Mouse (Mus musculus) liver, embryonic 14.5 days (tissue): ENCODE results near the gene Plxnb2. TPM values are rescaled to one million over a fixed set of nuclear protein-coding genes. Genes with fewer than 3 reads are reported as not detected.

ENCODE experiments used
- ATAC-seq: fragments of 200-750 bp; cut with Nextera tagmentation; 2 replicates; pipeline ENCODE4 v1.8.0; 2017; ENCODE audit warnings: moderate number of reproducible peaks, mild to moderate bottlenecking, moderate library complexity; ENCODE audit not compliant: insufficient read depth
- DNase-seq, 3 experiments: peaks; one replicate each; pipeline ENCODE4 v3.0.0-alpha.2; 2012 to 2013; ENCODE audit warnings: low read depth in 3 of 3, low spot score in 3 of 3
- H3K27ac ChIP-seq: fragments of 300-500 bp; sonication (generic); 2 replicates; pipeline ENCODE4 v1.5.1; 2014; ENCODE audit warnings: moderate library complexity, mild to moderate bottlenecking, control low read depth, inconsistent platforms
- H3K27me3 ChIP-seq: fragments of 300-500 bp; sonication (generic); 2 replicates; pipeline ENCODE4 v1.6.1; 2014; ENCODE audit warnings: mild to moderate bottlenecking, low read length, moderate library complexity; ENCODE audit not compliant: control insufficient read depth, insufficient read depth
- H3K36me3 ChIP-seq: fragments of 300-500 bp; sonication (generic); replicated peaks from 2 replicates; pipeline ENCODE4 v1.6.1; 2014; ENCODE audit warnings: low read depth; ENCODE audit not compliant: control insufficient read depth, insufficient read depth
- H3K4me1 ChIP-seq, 2 experiments: fragments of 200-500 bp in 1 of 2; fragments of 300-500 bp in 1 of 2; sonication (generic) in 1 of 2; replicated peaks; 2 replicates each; pipeline ENCODE4 v1.6.1; 2012 to 2014; ENCODE audit warnings: antibody characterized with exemption in 1 of 2, inconsistent platforms in 1 of 2, low read length in 1 of 2; ENCODE audit not compliant: control insufficient read depth in 2 of 2, insufficient read depth in 2 of 2
- H3K4me2 ChIP-seq: fragments of 300-500 bp; sonication (generic); 2 replicates; pipeline ENCODE4 v1.6.1; 2014; ENCODE audit warnings: low read depth, mild to moderate bottlenecking, control low read depth, moderate library complexity
- H3K4me3 ChIP-seq, 2 experiments: fragments of 200-500 bp in 1 of 2; fragments of 300-500 bp in 1 of 2; sonication (generic) in 1 of 2; 2 replicates each; pipeline ENCODE4 v1.5.1; 2012 to 2014; ENCODE audit warnings: low read depth in 2 of 2, low read length in 2 of 2, mild to moderate bottlenecking in 2 of 2, control low read depth in 1 of 2, inconsistent platforms in 1 of 2, moderate library complexity in 1 of 2; ENCODE audit not compliant: insufficient read depth in 1 of 2
- H3K9ac ChIP-seq: fragments of 300-500 bp; sonication (generic); replicated peaks from 2 replicates; pipeline ENCODE4 v1.6.1; 2014; ENCODE audit warnings: mild to moderate bottlenecking, control low read depth, moderate library complexity
- H3K9me3 ChIP-seq: fragments of 300-500 bp; sonication (generic); 2 replicates; pipeline ENCODE4 v1.6.1; 2016; ENCODE audit warnings: low read length, mixed read lengths; ENCODE audit not compliant: control insufficient read depth
- CTCF ChIP-seq: IDR thresholded peaks from 2 replicates; pipeline ENCODE4 v1.5.1; 2016; ENCODE audit warnings: antibody characterized with exemption, low read depth, control low read depth
- EP300 ChIP-seq: IDR thresholded peaks from 2 replicates; pipeline ENCODE4 v1.6.1; 2016; ENCODE audit warnings: antibody characterized with exemption, low read depth
- WGBS: fragments of 180-500 bp; shearing (Covaris S2); extraction: QIAGEN DNeasy Blood & Tissue Kit; methylation state at CpG from one replicate; pipeline ENCODE4 v1.1.7; 2014; ENCODE audit not compliant: insufficient replicate concordance; 5-methylcytosine and 5-hydroxymethylcytosine counted together
- polyA plus RNA-seq, 2 experiments: library from polyadenylated mRNA; depleted of rRNA in 1 of 2; stranded (reverse) in 1 of 2; unstranded in 1 of 2; fragments of >200 nt; fragmentation: Nextera tagmentation in 1 of 2; extraction: Ambion mirVana in 1 of 2; gene quantifications; 2 replicates each; pipeline versions ENCODE4 v1.2.1 to v1.2.3; 2012 to 2014

Plxnb2 gene
- polyA plus RNA-seq, 2 experiments = 16.4 to 23.7 TPM

- peaks cover 7 to 10% of the 10 kb centered on the region in 2 experiments for H3K4me1 ChIP-seq
- peak within 1 kb of the TSS; percentile 75 for H3K27ac ChIP-seq
- peak within 1 kb of the TSS; percentile 88 for H3K4me2 ChIP-seq
- no peaks in the 10 kb centered on the region for H3K27me3 ChIP-seq
- no peaks in the 10 kb centered on the region for H3K36me3 ChIP-seq
- peak within 1 kb of the TSS; percentile 91 for H3K9ac ChIP-seq
- DNase-seq (peak; percentile 62 to 74 (median 65)), ATAC-seq (peak; percentile 89)
- no peaks in the 10 kb centered on the region for H3K9me3 ChIP-seq
- peak; percentile 99 for TF ChIP-seq CTCF
- no peak for TF ChIP-seq EP300
- peak within 1 kb of the TSS; percentile 82 to 93 for H3K4me3 ChIP-seq
- 3% methylated on average over 36 of the region's 36 CpGs for WGBS
Observed at GRCm38 (mm10) chr15:89128382-89129350, 51.9 kb downstream of the Plxnb2 start, which contains the start of gene Hdac10. Gene Hdac10 (minus strand): TSS chr15:89128700.

DNA sequence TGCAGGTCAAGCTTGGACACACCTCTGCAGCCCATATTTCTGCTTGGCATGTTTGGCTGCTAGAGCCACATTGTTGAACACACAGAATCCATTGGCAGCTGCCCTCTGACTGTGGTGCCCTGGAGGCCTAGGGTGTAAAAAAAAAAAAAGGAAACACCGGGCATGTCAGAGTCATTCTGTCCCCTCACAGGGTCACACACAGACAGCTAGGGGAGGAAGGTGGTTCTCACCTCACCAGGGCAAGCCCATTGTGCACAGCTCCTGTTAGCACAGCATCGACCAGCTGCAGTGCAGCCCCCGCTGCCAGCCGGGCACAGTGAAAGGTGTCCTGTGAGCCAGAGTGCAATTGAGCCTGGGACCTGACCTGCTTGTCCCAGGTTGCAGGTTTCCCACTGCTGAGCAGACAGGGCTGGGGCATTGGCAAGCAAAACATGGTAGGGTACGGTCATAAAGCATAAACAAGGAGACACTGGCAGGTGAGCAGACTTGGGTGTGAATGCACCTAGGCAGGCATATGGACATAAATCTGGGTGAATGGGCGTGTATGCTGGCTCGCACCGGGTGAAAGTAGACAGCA lies 53.1 kb downstream of the Plxnb2 start:
- DNase-seq = no peak
- H3K27me3 ChIP-seq = no peaks in the 10 kb centered on the region
- TF ChIP-seq CTCF (0 out of 2 replicates have a peak, but pooled peaks have one; percentile 4), EP300 (no peak)
- H3K4me1 ChIP-seq = peaks cover 12 to 15% of the 10 kb centered on the region in 2 experiments
- H3K27ac ChIP-seq = no peak overlapping the region
- peak overlapping the region; percentile 88 for H3K4me2 ChIP-seq
- H3K9me3 ChIP-seq = no peaks in the 10 kb centered on the region
- no peaks in the 10 kb centered on the region for H3K36me3 ChIP-seq
- peak overlapping the region; percentile 91 for H3K9ac ChIP-seq
- peak overlapping the region; percentile 82 to 93 for H3K4me3 ChIP-seq
- WGBS = 72% methylated on average over 8 of the region's 8 CpGs
- no peak for ATAC-seq

GRCm38 (mm10) chr15:89126622-89127021 lies 54.0 kb downstream of the Plxnb2 start:
- no peak for DNase-seq
- H3K4me1 ChIP-seq = peaks cover 19% of the 10 kb centered on the region in 2 experiments

GRCm38 (mm10) chr15:89125351-89125750 lies 55.2 kb downstream of the Plxnb2 start:
- H3K4me1 ChIP-seq = peaks cover 19 to 23% of the 10 kb centered on the region in 2 experiments

More at GRCm38 (mm10) chr15:89126622-89127021, 54.0 kb downstream of the Plxnb2 start:
- Histone ChIP-seq H3K4me3 (no peak overlapping the region), H3K27ac (no peak overlapping the region), H3K9me3 (no peaks in the 10 kb centered on the region), H3K36me3 (no peaks in the 10 kb centered on the region), H3K9ac (no peak overlapping the region), H3K4me2 (no peak overlapping the region), H3K27me3 (no peaks in the 10 kb centered on the region)
- TF ChIP-seq CTCF (no peak), EP300 (no peak)
- ATAC-seq = no peak
- WGBS = 72% methylated on average over 8 of the region's 8 CpGs

DNA sequence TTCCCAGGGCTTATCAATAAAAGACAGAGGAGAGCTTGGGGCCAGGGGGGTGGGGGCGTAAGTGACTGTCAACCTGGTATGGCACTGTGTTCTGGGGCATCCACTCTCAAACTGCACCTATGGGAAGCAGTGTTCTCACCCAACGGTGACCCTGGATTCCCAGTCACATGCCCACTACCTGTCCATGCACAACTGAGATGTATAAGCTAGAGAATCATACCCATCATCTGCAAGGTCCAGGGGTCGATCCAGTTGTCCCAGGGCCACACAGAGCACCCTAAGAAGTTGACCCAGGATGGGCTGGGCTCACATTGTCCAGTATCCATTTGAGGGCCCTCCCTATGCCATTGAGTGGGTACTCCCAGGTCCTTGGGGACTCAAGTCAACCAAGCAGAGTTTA lies 56.3 kb downstream of the Plxnb2 start:
- ATAC-seq (no peak), DNase-seq (no peak)
- no peak overlapping the region for H3K9ac ChIP-seq
- no peak overlapping the region for H3K27ac ChIP-seq
- peaks cover 19 to 26% of the 10 kb centered on the region in 2 experiments for H3K4me1 ChIP-seq
- no peaks in the 10 kb centered on the region for H3K9me3 ChIP-seq
- WGBS = 79% methylated on average over 3 of the region's 3 CpGs
- no peak overlapping the region for H3K4me3 ChIP-seq
- no peak for TF ChIP-seq CTCF
- TF ChIP-seq EP300 = no peak
- no peak overlapping the region for H3K4me2 ChIP-seq
- H3K36me3 ChIP-seq = peaks cover 4% of the 10 kb centered on the region
- H3K27me3 ChIP-seq = no peaks in the 10 kb centered on the region

More at GRCm38 (mm10) chr15:89125351-89125750, 55.2 kb downstream of the Plxnb2 start:
- no peak for TF ChIP-seq CTCF
- no peak for TF ChIP-seq EP300
- no peak for ATAC-seq
- no peak for DNase-seq
- Histone ChIP-seq H3K27me3 (no peaks in the 10 kb centered on the region), H3K4me3 (no peak overlapping the region), H3K36me3 (peaks cover 1% of the 10 kb centered on the region), H3K4me2 (no peak overlapping the region), H3K9ac (no peak overlapping the region), H3K27ac (no peak overlapping the region), H3K9me3 (no peaks in the 10 kb centered on the region)
- 78% methylated on average over 9 of the region's 9 CpGs for WGBS
